Mouse (Mus musculus) adrenal gland, postnatal 36 days (tissue): ENCODE measurements around the gene A830018L16Rik. TPM values are rescaled to one million over a fixed set of nuclear protein-coding genes. Genes with fewer than 3 reads are reported as not detected.

ENCODE experiments used
- DNase-seq, 2 experiments: peaks; one replicate each; pipeline ENCODE4 v3.0.0; 2021; ENCODE audit warnings: mixed read lengths in 1 of 2
- total RNA-seq, 2 experiments: library from RNA; stranded (reverse); gene quantifications; 2 replicates each; pipeline ENCODE4 v1.2.3; 2021

The A830018L16Rik gene
- total RNA-seq, 2 experiments from 2014 or later, result 1.0 to 1.6 TPM

- no peak for DNase-seq
Measured at GRCm38 (mm10) chr1:11650137-11650536, 236.2 kb downstream of the A830018L16Rik start.

DNA sequence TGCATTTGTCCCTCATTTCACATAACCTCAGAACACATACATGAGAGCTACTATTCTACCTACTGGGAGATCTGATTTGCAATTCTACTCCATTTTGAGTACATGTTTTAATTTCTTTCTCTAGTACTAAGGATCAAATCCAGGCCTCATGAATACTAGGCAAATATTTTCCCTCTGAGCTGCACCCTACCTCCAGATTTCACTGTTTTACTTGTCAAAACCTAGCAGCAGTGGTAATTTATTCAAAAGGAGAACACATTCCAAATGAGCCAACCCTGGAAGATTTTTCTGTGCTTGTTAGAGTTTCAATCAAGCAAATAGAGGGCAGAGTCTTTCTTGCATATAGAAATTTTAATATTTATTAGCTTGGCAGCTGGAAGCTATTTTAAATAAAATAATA is 238.9 kb downstream of the A830018L16Rik start:
- no peak for DNase-seq

GRCm38 (mm10) chr1:11657341-11658060 is 243.6 kb downstream of the A830018L16Rik start:
- DNase-seq, result peak; percentile 3 to 52

- DNase-seq, result no peak
Measured at GRCm38 (mm10) chr1:11658061-11658625, 244.2 kb downstream of the A830018L16Rik start.

GRCm38 (mm10) chr1:11744749-11745314 is 330.9 kb downstream of the A830018L16Rik start:
- DNase-seq, result no peak

DNA sequence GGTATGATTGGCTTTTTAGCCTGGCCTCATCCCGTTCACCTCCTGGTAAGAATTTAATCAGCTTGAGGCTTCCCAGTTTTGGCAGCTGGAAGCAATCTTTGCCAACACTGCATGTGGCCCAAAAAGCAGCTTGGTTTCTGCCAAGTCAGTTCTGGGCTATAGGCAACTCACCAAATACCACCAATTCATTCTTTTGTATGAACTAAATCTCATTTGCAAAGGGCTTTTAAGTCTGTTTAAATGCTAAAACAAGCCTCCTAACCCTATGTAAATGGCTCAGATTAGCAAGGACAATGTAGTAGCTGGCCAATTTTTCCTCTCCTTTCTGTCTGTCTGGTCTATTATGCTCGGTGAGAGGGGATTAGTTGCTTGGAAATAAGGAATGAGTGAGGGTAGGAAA is 334.5 kb downstream of the A830018L16Rik start:
- no peak for DNase-seq

DNA sequence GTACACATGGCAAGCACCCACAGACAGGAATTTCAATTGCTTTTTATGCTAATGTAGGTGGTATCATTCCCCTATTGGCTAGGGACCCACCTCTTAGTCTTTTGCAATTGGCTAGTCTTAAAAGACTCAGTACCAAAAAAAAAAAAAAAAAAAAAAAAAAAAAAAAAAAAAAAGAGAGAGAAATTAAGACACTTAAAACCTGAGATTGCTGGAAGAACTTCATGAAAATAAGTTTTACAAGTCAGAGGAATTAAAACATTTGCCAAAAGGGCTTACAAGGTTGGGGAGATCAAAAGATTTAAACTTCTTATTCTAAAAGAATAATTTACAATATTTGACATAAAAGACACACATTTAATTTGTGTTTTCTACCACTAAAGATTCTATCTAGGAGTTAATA is 336.2 kb downstream of the A830018L16Rik start:
- no peak for DNase-seq

GRCm38 (mm10) chr1:11750607-11751006 is 336.7 kb downstream of the A830018L16Rik start:
- DNase-seq, result no peak

- DNase-seq, result no peak
Measured at GRCm38 (mm10) chr1:11751996-11752395, 338.1 kb downstream of the A830018L16Rik start.

DNA sequence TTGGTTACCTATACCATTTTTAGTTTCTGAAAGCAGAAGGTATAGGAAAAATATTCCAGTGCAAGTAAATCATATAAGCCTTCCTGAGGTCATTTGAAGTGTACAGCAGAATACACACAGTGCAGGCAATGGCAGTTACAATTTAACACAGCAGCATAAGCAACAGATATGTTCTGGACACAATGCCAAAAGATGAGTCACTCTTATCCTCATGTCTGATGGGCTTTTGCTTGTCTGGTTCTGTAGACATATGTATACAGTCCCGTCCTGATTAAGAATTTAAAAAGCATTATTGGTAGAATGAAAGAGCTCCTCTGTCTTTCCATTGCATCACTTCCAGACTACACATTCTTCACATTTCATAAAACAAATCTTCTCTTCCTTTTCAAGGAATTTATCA is 374.4 kb downstream of the A830018L16Rik start:
- no peak for DNase-seq

DNA sequence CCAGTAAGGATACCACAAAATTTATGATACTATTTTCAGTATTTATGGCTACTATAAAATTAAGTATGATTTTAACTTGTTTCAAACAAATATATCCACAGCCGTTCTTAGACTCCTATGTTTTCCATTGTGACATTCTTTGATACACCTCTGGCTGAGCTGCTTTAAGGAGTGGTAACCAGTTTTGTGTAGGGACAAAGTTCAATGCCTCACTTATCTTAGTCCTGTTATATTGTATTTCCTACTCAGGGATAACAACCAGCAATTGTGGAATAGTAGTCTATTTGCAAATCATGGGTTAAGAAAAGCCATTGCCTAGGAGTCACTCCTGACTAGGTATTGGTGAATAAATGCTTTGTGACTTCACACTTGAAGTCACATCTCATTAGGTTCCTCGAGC is 378.9 kb downstream of the A830018L16Rik start:
- no peak for DNase-seq

- no peak for DNase-seq
Measured at GRCm38 (mm10) chr1:11795666-11796065, 381.8 kb downstream of the A830018L16Rik start.

DNA sequence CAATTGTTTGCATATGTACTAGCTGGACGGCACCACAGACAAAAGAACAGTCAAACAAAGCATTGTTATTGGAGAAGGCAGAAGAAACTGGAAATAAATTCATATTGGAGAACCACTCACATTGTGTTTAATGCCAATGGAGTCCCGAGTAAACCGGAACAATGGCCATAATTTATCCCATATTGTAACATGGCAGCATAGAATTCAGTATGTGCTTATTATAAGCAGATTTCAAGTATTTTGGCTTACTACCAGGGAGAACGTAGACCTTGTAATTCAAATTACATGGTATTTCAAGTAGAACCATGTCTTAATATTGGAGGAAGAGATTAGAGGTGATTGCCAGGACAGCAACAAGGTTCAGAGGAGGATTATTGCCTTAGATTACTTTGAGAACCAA is 458.9 kb downstream of the A830018L16Rik start:
- no peak for DNase-seq

DNA sequence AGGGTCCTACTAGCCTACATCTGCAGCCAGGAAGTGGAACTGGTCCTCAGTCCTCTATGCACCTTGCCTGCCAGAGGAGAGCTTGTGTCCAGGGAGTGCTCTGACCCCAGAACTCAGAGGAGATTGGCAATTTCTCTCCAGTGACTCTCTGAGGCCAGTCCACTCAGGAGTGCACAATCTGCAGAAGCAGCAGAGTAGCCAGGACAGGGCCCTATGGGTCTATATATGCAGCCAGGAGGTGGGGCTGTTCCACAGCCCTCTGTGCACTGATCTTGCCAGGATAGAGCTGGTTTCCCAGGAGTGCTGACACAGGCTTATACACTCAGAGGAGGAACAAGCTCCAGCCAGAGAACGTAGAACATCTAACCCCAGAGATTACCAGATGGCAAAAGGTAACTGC is 459.7 kb downstream of the A830018L16Rik start:
- DNase-seq, result peak; percentile 17 to 27

GRCm38 (mm10) chr1:11881706-11882105 is 467.8 kb downstream of the A830018L16Rik start:
- DNase-seq, result no peak

- no peak for DNase-seq
Measured at GRCm38 (mm10) chr1:11895715-11896114, 481.8 kb downstream of the A830018L16Rik start.

GRCm38 (mm10) chr1:11915873-11916272 is 502.0 kb downstream of the A830018L16Rik start:
- DNase-seq, result no peak

GRCm38 (mm10) chr1:11936984-11937383 is 523.1 kb downstream of the A830018L16Rik start:
- no peak for DNase-seq

DNA sequence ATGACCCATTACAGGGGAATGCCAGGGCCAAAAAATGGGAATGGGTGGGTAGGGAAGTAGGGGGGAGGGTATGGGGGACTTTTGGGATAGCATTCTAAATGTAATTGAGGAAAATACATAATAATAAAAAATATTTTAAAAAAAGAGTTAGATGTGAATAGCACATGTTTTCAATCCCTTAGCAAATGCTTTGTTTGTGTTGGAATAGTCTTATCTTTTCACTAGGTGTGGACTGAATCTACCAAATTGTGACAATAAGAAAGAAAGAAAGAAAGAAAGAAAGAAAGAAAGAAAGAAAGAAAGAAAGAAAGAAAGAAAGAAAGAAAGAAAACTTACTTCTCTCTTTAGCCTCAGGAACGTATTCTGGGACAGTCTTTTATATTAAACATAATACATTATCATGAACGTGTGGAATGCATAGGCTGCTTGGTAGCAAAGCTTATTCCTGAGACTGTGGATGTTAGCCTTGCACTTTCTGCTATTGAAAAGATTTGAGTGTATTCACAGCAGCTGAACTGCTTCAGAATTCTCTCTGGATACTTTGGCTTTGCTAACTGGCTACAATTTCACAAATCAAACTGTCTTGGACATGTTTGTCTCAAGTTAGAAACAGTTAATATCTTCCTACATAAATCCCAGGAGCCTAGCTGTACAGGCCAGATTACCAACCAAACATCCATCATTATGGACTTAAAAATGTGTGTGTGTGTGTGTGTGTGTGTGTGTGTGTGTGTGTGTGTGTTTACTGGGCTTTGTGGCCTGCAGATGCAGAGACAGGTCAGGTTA is 545.7 kb downstream of the A830018L16Rik start:
- no peak for DNase-seq

GRCm38 (mm10) chr1:11982590-11983136 is 568.8 kb downstream of the A830018L16Rik start:
- no peak for DNase-seq

- DNase-seq, result no peak
Measured at GRCm38 (mm10) chr1:11990011-11990410, 576.1 kb downstream of the A830018L16Rik start.

- DNase-seq, result no peak
Measured at GRCm38 (mm10) chr1:11996297-11996878, 582.5 kb downstream of the A830018L16Rik start.
